In genomic region chr1:135351953-135352352, GRCm38 (mm10) we compare ENCODE assay signal across 14 mouse cellular contexts. TPM values are rescaled to one million over a fixed set of nuclear protein-coding genes. Genes with fewer than 3 reads are reported as not detected.
A peak's percentile ranks its signal among the peaks of the same experiment; 100 is the strongest.
DNase-seq lines count a peak whose midpoint lies in the region; TF ChIP-seq lines count a peak whose summit lies in the region.
"Had no signal": no experiment of that assay in that cellular context is flagged by ENCODE, and none has a peak within 500 bp of the region (broad histone marks: within the 10 kb centered on the region; RNA-seq: fewer than 3 reads in every experiment).

No protein-coding gene starts in this region.

- 55% methylated on average over 3 of the region's 3 CpGs for WGBS in lung, adult 2 months

- no peak for TF ChIP-seq POLR2A in lung, adult 2 months (IDR thresholded peaks at IDR 0.05; ENCODE audit: borderline replicate concordance, extremely low read depth, low read depth, low read length)

- no peak overlapping the region for H3K4me3 ChIP-seq in lung, adult 2 months (replicated peaks; ENCODE audit: extremely low read depth, low read depth, low read length)
- H3K4me3 ChIP-seq: liver, embryonic 13.5 days; stomach, embryonic 15.5 days had no signal

- 0 out of 2 replicates have a peak, but pooled peaks cover 3% of the 10 kb centered on the region for H3K4me1 ChIP-seq in lung, adult 2 months (ENCODE audit: control insufficient read depth, insufficient read depth, low read length)
- H3K4me1 ChIP-seq: liver, embryonic 13.5 days had no signal

- peak; percentile 72 for DNase-seq in adrenal gland, postnatal 10 days
- DNase-seq in adrenal gland, adult 18-20 months (ENCODE audit: low spot score in 2 of 2): no peak
- DNase-seq in lung, adult 18-20 months: peak; percentile 25 to 30
- DNase-seq in lung, adult 2 months: no peak
- peak; percentile 60 for DNase-seq in kidney, postnatal 10 days
- peak; percentile 80 for DNase-seq in testis, postnatal 10 days (ENCODE audit: low spot score)
- DNase-seq in spleen, adult 18-20 months: no peak
- no peak for DNase-seq in retina, postnatal 1 day
- DNase-seq: cerebellum, postnatal 10 days; liver, embryonic 13.5 days; right cerebral cortex, adult 18-20 months had no signal

- no peak for TF ChIP-seq CTCF in lung, adult 2 months (IDR thresholded peaks at IDR 0.05; ENCODE audit: insufficient read depth, low read length)

RNA-seq across cellular contexts. Expression of gene Shisa4, which starts 23.1 kb away (rescaled TPM):
- 10 to 100 TPM; 13.9 to 31.8 TPM for total RNA-seq in adrenal gland, postnatal 10 days (2021)
- 1 to 10 TPM; 6.6 to 7.1 TPM for total RNA-seq in adrenal gland, adult 18-20 months (2021)
- polyA plus RNA-seq in lung, adult 2 months (2012; rRNA removed): 14.0 and 16.7 TPM in 2 replicates
- total RNA-seq: megakaryocyte-erythroid progenitor cell, adult 5-6 weeks had no signal
- polyA plus RNA-seq: G1E had no signal

RNA-seq across cellular contexts. Expression of gene Lmod1, which starts 27.3 kb away (rescaled TPM):
- 1 to 10 TPM; 1.7 to 3.8 TPM for total RNA-seq in adrenal gland, postnatal 10 days (2021)
- total RNA-seq in adrenal gland, adult 18-20 months (2021): 1 to 10 TPM; 2.4 to 3.4 TPM
- 9.3 and 12.9 TPM in 2 replicates for polyA plus RNA-seq in lung, adult 2 months (2012; rRNA removed)
- total RNA-seq: megakaryocyte-erythroid progenitor cell, adult 5-6 weeks had no signal
- polyA plus RNA-seq: G1E had no signal

RNA-seq across cellular contexts. Expression of gene Timm17a, which starts 38.4 kb away (rescaled TPM):
- total RNA-seq in adrenal gland, postnatal 10 days (2021): 100 to 1,000 TPM; 277 to 292 TPM
- 100 to 1,000 TPM; 184 to 263 TPM for total RNA-seq in adrenal gland, adult 18-20 months (2021)
- 29.6 and 51.9 TPM in 2 replicates for polyA plus RNA-seq in lung, adult 2 months (2012; rRNA removed)

Comparison
In these comparisons a context has a peak if more than half of its experiments do, and no peak if none do; other contexts are left out.
1. DNase-seq: peak in adrenal gland, postnatal 10 days (single experiment), lung, adult 18-20 months (2 of 2), kidney, postnatal 10 days (single experiment) and testis, postnatal 10 days (single experiment); none in adrenal gland, adult 18-20 months (0 of 2), lung, adult 2 months (single experiment), spleen, adult 18-20 months (0 of 2) and retina, postnatal 1 day (single experiment).